Mouse (Mus musculus): ENCODE data around the gene Tmem231.

Tmem231 gene

GRCm38 (mm10) chr8:111950846-111951245 is 17.2 kb upstream of the Tmem231 start:
- no peak for DNase-seq (ENCODE audit: low read depth, low spot score)

GRCm38 (mm10) chr8:111947954-111948353 is 14.3 kb upstream of the Tmem231 start:
- DNase-seq (ENCODE audit: low read depth, low spot score), result no peak

- DNase-seq (ENCODE audit: low read depth, low spot score), result no peak
Observed at GRCm38 (mm10) chr8:111947144-111947543, 13.5 kb upstream of the Tmem231 start.

- peak; percentile 99 for DNase-seq (ENCODE audit: low read depth, low spot score)
Observed at GRCm38 (mm10) chr8:111943544-111943943, 9.9 kb upstream of the Tmem231 start.

- peak; percentile 81 for DNase-seq (ENCODE audit: low read depth, low spot score)
Observed at GRCm38 (mm10) chr8:111941101-111941454, 7.4 kb upstream of the Tmem231 start.

- DNase-seq (ENCODE audit: low read depth, low spot score), result peak; percentile 99
Observed at GRCm38 (mm10) chr8:111940171-111941100, 6.8 kb upstream of the Tmem231 start, which contains the start of gene Gabarapl2. Gabarapl2 (plus strand) TSS chr8:111940703.

- DNase-seq (ENCODE audit: low read depth, low spot score), result peak; percentile 89
Observed at GRCm38 (mm10) chr8:111939516-111940142, 5.9 kb upstream of the Tmem231 start.

GRCm38 (mm10) chr8:111938076-111938985 is 4.7 kb upstream of the Tmem231 start:
- DNase-seq (ENCODE audit: low read depth, low spot score), result peak; percentile 88

- DNase-seq (ENCODE audit: low read depth, low spot score), result peak; percentile 58
Observed at GRCm38 (mm10) chr8:111937184-111937583, 3.5 kb upstream of the Tmem231 start.

GRCm38 (mm10) chr8:111934201-111934600 is 520 bp upstream of the Tmem231 start:
- peak; percentile 57 for DNase-seq (ENCODE audit: low read depth, low spot score)

- peak; percentile 96 for DNase-seq (ENCODE audit: low read depth, low spot score)
Observed at GRCm38 (mm10) chr8:111932580-111933336, 923 bp downstream of the Tmem231 start.

GRCm38 (mm10) chr8:111931721-111932120 is 2.0 kb downstream of the Tmem231 start:
- peak; percentile 78 for DNase-seq (ENCODE audit: low read depth, low spot score)

- DNase-seq (ENCODE audit: low read depth, low spot score), result no peak
Observed at GRCm38 (mm10) chr8:111929648-111930344, 3.9 kb downstream of the Tmem231 start.

- peak; percentile 79 for DNase-seq (ENCODE audit: low read depth, low spot score)
Observed at GRCm38 (mm10) chr8:111924976-111925375, 8.7 kb downstream of the Tmem231 start.

- DNase-seq (ENCODE audit: low read depth, low spot score), result peak; percentile 91
Observed at GRCm38 (mm10) chr8:111923383-111923804, 10.3 kb downstream of the Tmem231 start.

- peak; percentile 78 for DNase-seq (ENCODE audit: low read depth, low spot score)
Observed at GRCm38 (mm10) chr8:111920971-111921370, 12.7 kb downstream of the Tmem231 start.

GRCm38 (mm10) chr8:111919663-111920062 is 14.0 kb downstream of the Tmem231 start:
- peak; percentile 89 for DNase-seq (ENCODE audit: low read depth, low spot score)

- DNase-seq (ENCODE audit: low read depth, low spot score), result peak; percentile 84
Observed at GRCm38 (mm10) chr8:111912860-111913432, 20.7 kb downstream of the Tmem231 start.

- no peak for DNase-seq (ENCODE audit: low read depth, low spot score)
Observed at GRCm38 (mm10) chr8:111911572-111911971, 22.1 kb downstream of the Tmem231 start.

All from ES-CJ7 (cell line).